Mouse (Mus musculus): Measurements from ENCODE around the gene Txnip.

DNA sequence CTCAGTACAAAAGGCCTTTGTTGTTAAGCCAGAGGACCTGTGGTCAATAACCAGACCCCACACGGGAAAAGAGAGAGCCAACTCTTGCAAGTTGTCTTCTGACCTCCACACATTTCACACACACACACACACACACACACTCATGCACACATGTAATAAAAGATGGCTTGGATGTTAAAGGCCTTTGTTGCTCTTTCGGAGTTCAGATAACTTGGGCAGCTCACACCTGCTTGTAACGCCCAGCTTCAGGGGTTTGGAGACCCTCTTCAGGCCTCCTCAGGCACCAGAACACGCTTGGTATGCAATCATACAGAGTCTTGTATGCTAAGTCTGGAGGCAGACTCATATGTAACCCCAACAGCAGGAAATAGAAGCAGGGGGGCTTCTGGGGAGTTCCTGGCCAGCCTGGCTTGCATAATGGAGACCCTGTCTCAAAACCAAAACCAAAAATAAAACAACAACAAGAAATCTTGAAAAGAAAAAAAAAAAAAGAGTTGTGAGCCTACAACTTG is 21.5 kb downstream of the Txnip start:
- TF ChIP-seq GATA1 (IDR thresholded peaks at IDR 0.05; ENCODE audit: borderline replicate concordance, low read length): no peak
- TF ChIP-seq CTCF (IDR thresholded peaks at IDR 0.05; ENCODE audit: low read depth, low read length): no peak
- TF ChIP-seq TAL1 (conservative IDR thresholded peaks at IDR 0.05; ENCODE audit: low read depth, low read length): no peak
- no peak for TF ChIP-seq POLR2AphosphoS5 (IDR thresholded peaks at IDR 0.05; ENCODE audit: insufficient replicate concordance, low read depth, low read length)
- TF ChIP-seq GATA2 (IDR thresholded peaks at IDR 0.05; ENCODE audit: borderline replicate concordance, low read depth, low read length): no peak
